Mouse (Mus musculus) small intestine, adult 2 months (tissue): Measurements from ENCODE around the gene Arsa.

Experiments
- CTCF ChIP-seq: fragments of 200-500 bp; IDR thresholded peaks from 2 replicates; pipeline ENCODE4 v1.5.1; 2012; ENCODE audit warnings: low read depth, mild to moderate bottlenecking, control low read depth, inconsistent platforms, low read length, moderate library complexity, mixed read lengths; ENCODE audit not compliant: insufficient replicate concordance, insufficient read length; ENCODE audit errors: extremely low read depth
- POLR2A ChIP-seq: fragments of 200-500 bp; IDR thresholded peaks from 2 replicates; pipeline ENCODE4 v1.6.1; 2012; ENCODE audit warnings: low read depth, mild to moderate bottlenecking, control low read depth, inconsistent platforms, low read length, moderate library complexity

- no peak for TF ChIP-seq CTCF
- no peak for TF ChIP-seq POLR2A
Measured at GRCm38 (mm10) chr15:89431271-89431670, 46.0 kb downstream of the Arsa start.
